Mouse (Mus musculus): ENCODE results near the gene Sulf2. TPM values are rescaled to one million over a fixed set of nuclear protein-coding genes. Genes with fewer than 3 reads are reported as not detected.

Sulf2 gene
- polyA plus RNA-seq, 1 experiment from 2014 or later: 125 TPM

GRCm38 (mm10) chr2:166106631-166107030, 48.8 kb downstream of the Sulf2 start:
- Histone ChIP-seq H3K9ac (no peak overlapping the region), H3K4me2 (replicated peaks) (no peak overlapping the region), H3K36me3 (replicated peaks; ENCODE audit: control insufficient read depth, insufficient read depth) (no peaks in the 10 kb centered on the region), H3K27me3 (ENCODE audit: control insufficient read depth, insufficient read depth, low read length) (no peaks in the 10 kb centered on the region), H3K4me3 (replicated peaks; ENCODE audit: low read length) (no peak overlapping the region), H3K27ac (no peak overlapping the region), H3K4me1 (replicated peaks; ENCODE audit: control insufficient read depth, insufficient read depth, low read length) (no peaks in the 10 kb centered on the region; the same call in 1 of the 2 replicates), H3K9me3 (ENCODE audit: control insufficient read depth, low read length) (no peaks in the 10 kb centered on the region)
- DNase-seq (ENCODE audit: low spot score): no peak
- ATAC-seq (ENCODE audit: low FRiP score): peak; percentile 59; the same call in 1 of the 2 replicates
- 38% methylated on average over 2 of the region's 2 CpGs for WGBS

- WGBS: 78% methylated on average over 9 of the region's 9 CpGs
- Histone ChIP-seq H3K27ac (0 out of 2 replicates have a peak overlapping the region, but pooled peaks have one; percentile 34), H3K9me3 (ENCODE audit: control insufficient read depth, low read length) (no peaks in the 10 kb centered on the region)
Measured at GRCm38 (mm10) chr2:166105911-166106310, 49.6 kb downstream of the Sulf2 start.

GRCm38 (mm10) chr2:166102893-166103292, 52.6 kb downstream of the Sulf2 start:
- Histone ChIP-seq H3K4me3 (replicated peaks; ENCODE audit: low read length) (no peak overlapping the region), H3K9me3 (ENCODE audit: control insufficient read depth, low read length) (no peaks in the 10 kb centered on the region), H3K27ac (no peak overlapping the region), H3K9ac (no peak overlapping the region), H3K4me2 (replicated peaks) (no peak overlapping the region), H3K4me1 (replicated peaks; ENCODE audit: control insufficient read depth, insufficient read depth, low read length) (peaks cover 7% of the 10 kb centered on the region), H3K27me3 (ENCODE audit: control insufficient read depth, insufficient read depth, low read length) (no peaks in the 10 kb centered on the region), H3K36me3 (replicated peaks; ENCODE audit: control insufficient read depth, insufficient read depth) (no peaks in the 10 kb centered on the region)
- 49% methylated on average over 7 of the region's 7 CpGs for WGBS
- DNase-seq (ENCODE audit: low spot score) (no peak), ATAC-seq (ENCODE audit: low FRiP score) (no peak)

More at GRCm38 (mm10) chr2:166105911-166106310, 49.6 kb downstream of the Sulf2 start:
- H3K27me3 ChIP-seq (ENCODE audit: control insufficient read depth, insufficient read depth, low read length): no peaks in the 10 kb centered on the region
- H3K4me3 ChIP-seq (replicated peaks; ENCODE audit: low read length): no peak overlapping the region
- no peak for DNase-seq (ENCODE audit: low spot score)
- H3K4me1 ChIP-seq (replicated peaks; ENCODE audit: control insufficient read depth, insufficient read depth, low read length): no peaks in the 10 kb centered on the region; the same call in 1 of the 2 replicates
- ATAC-seq (ENCODE audit: low FRiP score): no peak
- no peaks in the 10 kb centered on the region for H3K36me3 ChIP-seq (replicated peaks; ENCODE audit: control insufficient read depth, insufficient read depth)
- H3K4me2 ChIP-seq (replicated peaks): no peak overlapping the region
- no peak overlapping the region for H3K9ac ChIP-seq

- Histone ChIP-seq H3K27me3 (ENCODE audit: control insufficient read depth, insufficient read depth, low read length) (no peaks in the 10 kb centered on the region), H3K9ac (no peak overlapping the region), H3K4me1 (replicated peaks; ENCODE audit: control insufficient read depth, insufficient read depth, low read length) (peaks cover 10% of the 10 kb centered on the region; the same call in 1 of the 2 replicates), H3K36me3 (replicated peaks; ENCODE audit: control insufficient read depth, insufficient read depth) (no peaks in the 10 kb centered on the region), H3K9me3 (ENCODE audit: control insufficient read depth, low read length) (no peaks in the 10 kb centered on the region), H3K4me2 (replicated peaks) (no peak overlapping the region), H3K27ac (peak overlapping the region; percentile 10; the same call in 1 of the 2 replicates), H3K4me3 (replicated peaks; ENCODE audit: low read length) (no peak overlapping the region)
- no peak for ATAC-seq (ENCODE audit: low FRiP score)
- WGBS: 61% methylated on average over 21 of the region's 21 CpGs
- peak; percentile 54 for DNase-seq (ENCODE audit: low spot score)
Measured at GRCm38 (mm10) chr2:166100309-166101262, 54.9 kb downstream of the Sulf2 start.

GRCm38 (mm10) chr2:166098292-166098933, 57.0 kb downstream of the Sulf2 start:
- Histone ChIP-seq H3K27ac (peak overlapping the region; percentile 62), H3K4me2 (replicated peaks) (no peak overlapping the region), H3K4me1 (replicated peaks; ENCODE audit: control insufficient read depth, insufficient read depth, low read length) (peaks cover 10% of the 10 kb centered on the region; the same call in 1 of the 2 replicates), H3K9ac (no peak overlapping the region), H3K9me3 (ENCODE audit: control insufficient read depth, low read length) (no peaks in the 10 kb centered on the region), H3K27me3 (ENCODE audit: control insufficient read depth, insufficient read depth, low read length) (no peaks in the 10 kb centered on the region), H3K36me3 (replicated peaks; ENCODE audit: control insufficient read depth, insufficient read depth) (peaks cover 5% of the 10 kb centered on the region), H3K4me3 (replicated peaks; ENCODE audit: low read length) (no peak overlapping the region)
- WGBS: 68% methylated on average over 15 of the region's 15 CpGs
- DNase-seq (ENCODE audit: low spot score): no peak
- ATAC-seq (ENCODE audit: low FRiP score): no peak

- Histone ChIP-seq H3K9ac (no peak overlapping the region), H3K36me3 (replicated peaks; ENCODE audit: control insufficient read depth, insufficient read depth) (peaks cover 12% of the 10 kb centered on the region), H3K27ac (peak overlapping the region; percentile 62), H3K9me3 (ENCODE audit: control insufficient read depth, low read length) (no peaks in the 10 kb centered on the region), H3K4me1 (replicated peaks; ENCODE audit: control insufficient read depth, insufficient read depth, low read length) (peaks cover 10% of the 10 kb centered on the region; the same call in 1 of the 2 replicates), H3K4me2 (replicated peaks) (no peak overlapping the region), H3K27me3 (ENCODE audit: control insufficient read depth, insufficient read depth, low read length) (no peaks in the 10 kb centered on the region), H3K4me3 (replicated peaks; ENCODE audit: low read length) (no peak overlapping the region)
- ATAC-seq (ENCODE audit: low FRiP score) (no peak), DNase-seq (ENCODE audit: low spot score) (peak; percentile 54)
- WGBS: 69% methylated on average over 18 of the region's 18 CpGs
Measured at GRCm38 (mm10) chr2:166097443-166098291, 57.8 kb downstream of the Sulf2 start.

- no peak overlapping the region for H3K4me2 ChIP-seq (replicated peaks)
- H3K4me1 ChIP-seq (replicated peaks; ENCODE audit: control insufficient read depth, insufficient read depth, low read length): peaks cover 10% of the 10 kb centered on the region; the same call in 1 of the 2 replicates
- H3K9me3 ChIP-seq (ENCODE audit: control insufficient read depth, low read length): no peaks in the 10 kb centered on the region
- DNase-seq (ENCODE audit: low spot score) (no peak), ATAC-seq (ENCODE audit: low FRiP score) (no peak)
- H3K27me3 ChIP-seq (ENCODE audit: control insufficient read depth, insufficient read depth, low read length): no peaks in the 10 kb centered on the region
- H3K9ac ChIP-seq: no peak overlapping the region
- H3K4me3 ChIP-seq (replicated peaks; ENCODE audit: low read length): no peak overlapping the region
- 97% methylated on average over 1 of the region's 1 CpGs for WGBS
- no peak overlapping the region for H3K27ac ChIP-seq
- H3K36me3 ChIP-seq (replicated peaks; ENCODE audit: control insufficient read depth, insufficient read depth): peaks cover 15% of the 10 kb centered on the region
Measured at GRCm38 (mm10) chr2:166096834-166097233, 58.6 kb downstream of the Sulf2 start.

- Histone ChIP-seq H3K4me2 (replicated peaks) (no peak overlapping the region), H3K27ac (no peak overlapping the region), H3K27me3 (ENCODE audit: control insufficient read depth, insufficient read depth, low read length) (no peaks in the 10 kb centered on the region), H3K9ac (no peak overlapping the region), H3K36me3 (replicated peaks; ENCODE audit: control insufficient read depth, insufficient read depth) (peaks cover 15% of the 10 kb centered on the region), H3K9me3 (ENCODE audit: control insufficient read depth, low read length) (no peaks in the 10 kb centered on the region), H3K4me1 (replicated peaks; ENCODE audit: control insufficient read depth, insufficient read depth, low read length) (peaks cover 10% of the 10 kb centered on the region; the same call in 1 of the 2 replicates), H3K4me3 (replicated peaks; ENCODE audit: low read length) (no peak overlapping the region)
- WGBS: 92% methylated on average over 6 of the region's 6 CpGs
- ATAC-seq (ENCODE audit: low FRiP score) (no peak), DNase-seq (ENCODE audit: low spot score) (no peak)
Measured at GRCm38 (mm10) chr2:166096300-166096699, 59.2 kb downstream of the Sulf2 start.
